Mouse (Mus musculus): Measurements from ENCODE around the gene Epb41l1.

Epb41l1 gene

DNA sequence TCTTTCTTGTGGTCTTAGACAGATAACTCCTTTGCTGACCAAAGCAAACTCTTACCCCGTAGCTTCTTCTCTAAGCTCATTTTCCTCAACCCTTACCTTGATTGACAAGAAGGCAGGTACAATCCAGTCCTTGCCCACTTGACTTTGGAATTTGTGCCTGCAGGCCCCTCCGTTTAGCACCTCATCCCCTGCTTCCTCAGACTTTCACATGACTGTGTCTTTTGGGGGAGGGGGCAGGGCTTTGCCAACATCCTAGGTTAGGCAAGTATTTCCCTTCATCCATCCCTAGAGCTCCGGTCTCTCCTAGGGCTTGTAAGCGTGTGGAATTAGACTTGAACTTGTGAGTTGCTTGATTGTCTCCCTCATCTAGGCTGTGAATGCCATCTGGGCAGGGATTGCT, 3.0 kb downstream of the Epb41l1 start:
- in situ Hi-C loops (cut with MboI, MseI) = no loop called here

DNA sequence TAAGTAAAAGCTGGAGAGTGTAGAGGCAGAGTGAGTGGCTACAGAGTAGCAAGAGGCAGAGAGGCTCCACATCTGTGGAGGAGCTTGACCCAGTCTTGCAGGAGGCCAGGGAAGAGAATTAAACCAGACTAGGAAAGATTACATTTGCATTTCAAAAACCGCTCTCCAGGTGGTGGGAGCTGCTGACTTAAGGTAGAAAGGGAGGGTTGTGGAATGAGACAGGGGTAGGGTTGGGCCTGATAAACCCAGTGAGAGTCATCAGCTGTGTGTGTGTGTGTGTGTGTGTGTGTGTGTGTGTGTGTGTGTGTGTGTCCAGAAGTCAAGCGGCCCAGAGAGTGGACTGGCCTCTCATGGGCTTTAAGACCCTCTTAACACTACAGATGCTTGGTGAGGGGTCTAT, 4.9 kb downstream of the Epb41l1 start:
- in situ Hi-C loops (cut with MboI, MseI) = no loop called here

DNA sequence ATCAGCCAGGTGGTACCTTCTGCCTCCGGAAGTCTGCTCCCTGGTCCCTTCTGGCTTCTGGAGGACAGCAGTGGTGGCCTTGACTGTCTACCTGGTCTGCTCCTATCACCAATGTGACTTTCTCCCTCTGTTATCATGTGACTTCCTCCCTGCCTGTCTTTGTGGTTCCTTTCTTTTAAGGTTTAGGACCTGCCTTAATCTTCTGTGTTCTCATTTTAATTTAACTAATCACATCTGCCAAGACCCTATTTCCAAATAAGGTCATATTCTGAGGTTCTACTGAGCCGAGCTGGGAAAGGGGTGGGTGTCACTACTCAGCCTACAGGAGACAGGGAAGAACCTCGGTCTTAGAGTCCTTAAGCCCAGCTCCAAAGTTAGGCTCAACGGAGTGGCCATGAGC, 5.4 kb downstream of the Epb41l1 start:
- in situ Hi-C loops (cut with MboI, MseI) = no loop called here

DNA sequence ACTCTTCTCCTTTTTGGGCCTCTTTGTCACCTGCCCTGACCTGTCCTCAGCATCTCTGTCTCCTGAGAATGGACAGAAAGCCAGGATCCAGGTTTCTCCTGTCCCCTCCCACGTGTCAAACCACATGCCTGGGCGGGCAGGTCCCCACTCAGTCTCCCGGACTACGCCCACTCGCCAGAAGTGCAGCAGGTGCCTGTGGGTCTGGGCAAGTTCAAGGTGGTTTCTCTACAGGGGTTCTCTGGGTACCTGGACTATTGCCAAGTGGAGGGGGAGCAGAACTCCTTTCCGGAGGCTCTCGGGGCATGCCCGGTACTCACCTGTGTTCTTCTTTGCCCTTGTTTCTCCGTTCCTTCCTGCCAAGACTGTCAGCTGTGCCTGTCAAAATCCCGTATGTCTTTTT, 9.1 kb downstream of the Epb41l1 start:
- in situ Hi-C loops (cut with MboI, MseI) = no loop called here

- in situ Hi-C loops (cut with MboI, MseI) = no loop called here
Observed at GRCm38 (mm10) chr2:156430326-156430725, 9.6 kb downstream of the Epb41l1 start.

GRCm38 (mm10) chr2:156431409-156431808, 10.7 kb downstream of the Epb41l1 start:
- in situ Hi-C loops (cut with MboI, MseI) = no loop called here

GRCm38 (mm10) chr2:156432086-156432485, 11.4 kb downstream of the Epb41l1 start:
- in situ Hi-C loops (cut with MboI, MseI) = no loop called here

- in situ Hi-C loops (cut with MboI, MseI) = no loop called here
Observed at GRCm38 (mm10) chr2:156432874-156433868, 12.5 kb downstream of the Epb41l1 start.

DNA sequence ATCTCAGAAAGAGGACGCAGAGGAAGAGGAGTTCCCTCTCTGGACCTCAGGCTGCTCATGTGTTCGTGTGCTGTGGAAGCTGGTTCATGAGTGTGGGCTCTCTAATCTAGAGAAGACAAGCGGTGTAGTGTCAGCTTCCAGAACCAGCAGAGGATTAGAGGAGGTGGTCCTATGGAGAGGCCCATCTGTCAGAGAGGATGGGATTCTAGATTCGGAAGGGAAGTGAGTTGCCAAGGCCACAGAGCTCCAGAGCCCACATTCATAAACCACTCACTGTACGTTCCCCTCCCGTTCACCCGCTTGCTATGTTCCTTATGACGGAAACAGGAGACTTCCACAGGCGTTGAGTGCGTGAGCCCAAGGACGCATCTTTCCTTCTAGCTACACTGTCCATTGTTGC, 16.9 kb downstream of the Epb41l1 start:
- in situ Hi-C loops (cut with MboI, MseI) = no loop called here

DNA sequence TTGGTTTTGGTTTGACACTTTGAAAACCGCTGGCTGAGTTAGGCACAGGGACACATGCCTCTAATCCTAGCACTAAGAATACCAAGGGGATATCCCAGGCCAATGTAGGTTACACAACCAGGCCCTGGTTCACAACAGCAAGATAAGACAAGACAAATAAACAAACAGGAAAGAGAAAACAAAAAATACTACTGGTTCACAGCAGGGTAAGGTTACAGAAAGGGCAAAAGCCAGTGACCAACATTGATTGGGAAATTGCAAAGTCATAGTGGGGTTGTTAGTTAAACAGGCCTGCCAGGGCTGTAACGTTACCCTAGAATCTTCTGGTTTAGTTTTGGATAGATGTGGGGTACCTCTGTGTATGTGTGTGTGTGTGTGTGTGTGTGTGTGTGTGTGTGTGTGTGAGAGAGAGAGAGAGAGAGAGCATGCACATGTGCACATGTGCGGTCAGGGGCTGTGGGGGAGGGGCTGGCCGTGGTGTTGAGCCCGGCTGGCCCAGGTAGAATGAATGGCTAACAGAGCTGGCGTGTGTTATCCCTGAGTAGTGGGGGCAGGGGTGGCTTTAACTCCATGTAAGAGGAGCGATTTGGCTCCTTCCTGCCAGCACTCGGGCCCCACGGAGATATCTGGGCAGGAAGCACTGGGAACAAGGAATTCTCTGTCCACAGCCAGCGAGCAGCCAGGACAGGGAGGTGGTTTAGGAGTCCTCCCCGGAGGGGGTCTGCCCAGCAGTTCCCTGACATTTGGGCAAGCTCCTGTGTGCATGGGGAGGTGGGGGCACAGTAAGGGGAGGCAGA, 19.2 kb downstream of the Epb41l1 start:
- in situ Hi-C loops (cut with MboI, MseI) = no loop called here

DNA sequence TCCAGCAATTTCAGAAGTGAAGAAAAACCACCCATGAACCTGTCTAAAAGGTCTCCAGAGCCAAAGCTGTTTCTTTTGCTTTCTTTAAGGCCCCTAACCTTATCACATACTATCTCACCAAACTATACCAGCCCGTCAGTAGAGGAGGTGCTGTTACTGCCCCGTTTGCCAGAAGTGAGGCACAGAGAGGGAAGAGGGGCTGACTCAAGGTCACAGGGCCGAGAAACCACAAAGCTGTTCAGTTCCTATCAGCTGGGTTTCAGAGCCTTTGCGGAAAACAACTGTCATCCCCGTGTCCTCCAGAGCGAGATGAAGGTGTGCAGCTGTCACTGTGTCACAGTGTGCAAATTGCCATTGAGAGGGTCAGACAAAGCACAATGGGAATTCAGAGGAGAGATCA, 21.2 kb downstream of the Epb41l1 start:
- in situ Hi-C loops (cut with MboI, MseI) = no loop called here

DNA sequence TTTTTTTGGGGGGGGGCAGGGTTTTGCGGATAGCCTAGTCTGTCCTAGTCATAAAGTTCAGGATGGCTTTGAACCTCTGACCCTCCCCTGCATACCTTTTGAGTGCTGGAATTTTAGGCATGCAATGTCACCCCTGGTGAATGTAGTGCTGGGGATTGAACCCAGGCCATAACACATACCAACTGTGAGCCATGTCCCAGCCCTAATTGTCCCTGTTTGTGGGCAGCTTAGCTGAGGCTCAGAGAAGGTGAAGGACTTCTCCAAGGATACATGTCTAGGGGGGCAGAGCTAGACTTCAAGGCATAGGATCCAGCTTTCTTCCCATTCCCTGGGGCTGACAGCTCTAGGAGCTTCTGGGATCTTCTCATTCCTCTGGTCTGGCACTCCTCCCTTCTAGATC, 22.6 kb downstream of the Epb41l1 start:
- in situ Hi-C loops (cut with MboI, MseI) = no loop called here

DNA sequence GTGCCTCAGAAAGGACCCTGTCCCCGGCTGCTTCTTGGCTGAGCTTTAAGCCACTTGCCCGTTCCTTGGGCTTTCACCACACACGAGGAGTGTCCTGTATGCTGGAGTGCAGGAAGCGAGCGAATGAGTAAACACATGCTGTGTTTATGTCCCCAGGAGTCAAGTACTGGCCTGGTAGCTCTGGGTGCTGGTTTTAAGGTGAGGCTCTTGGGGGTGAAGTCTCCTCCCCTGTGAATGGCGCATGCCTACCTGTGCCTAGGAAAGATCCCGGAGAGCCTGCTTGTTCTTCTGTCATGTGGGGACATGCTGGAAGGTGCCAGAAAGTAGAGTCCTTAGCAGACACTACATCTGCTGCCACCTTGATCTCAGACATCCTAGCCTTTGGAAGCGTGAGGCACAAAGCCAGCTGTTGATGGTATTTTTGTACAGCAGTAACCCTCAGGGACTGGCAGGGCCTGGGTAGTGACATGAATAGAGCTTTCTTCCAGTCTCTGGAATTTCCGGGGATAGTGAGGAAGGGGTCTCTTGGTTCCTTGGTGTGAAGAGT, 25.9 kb downstream of the Epb41l1 start:
- in situ Hi-C loops (cut with MboI, MseI) = no loop called here

DNA sequence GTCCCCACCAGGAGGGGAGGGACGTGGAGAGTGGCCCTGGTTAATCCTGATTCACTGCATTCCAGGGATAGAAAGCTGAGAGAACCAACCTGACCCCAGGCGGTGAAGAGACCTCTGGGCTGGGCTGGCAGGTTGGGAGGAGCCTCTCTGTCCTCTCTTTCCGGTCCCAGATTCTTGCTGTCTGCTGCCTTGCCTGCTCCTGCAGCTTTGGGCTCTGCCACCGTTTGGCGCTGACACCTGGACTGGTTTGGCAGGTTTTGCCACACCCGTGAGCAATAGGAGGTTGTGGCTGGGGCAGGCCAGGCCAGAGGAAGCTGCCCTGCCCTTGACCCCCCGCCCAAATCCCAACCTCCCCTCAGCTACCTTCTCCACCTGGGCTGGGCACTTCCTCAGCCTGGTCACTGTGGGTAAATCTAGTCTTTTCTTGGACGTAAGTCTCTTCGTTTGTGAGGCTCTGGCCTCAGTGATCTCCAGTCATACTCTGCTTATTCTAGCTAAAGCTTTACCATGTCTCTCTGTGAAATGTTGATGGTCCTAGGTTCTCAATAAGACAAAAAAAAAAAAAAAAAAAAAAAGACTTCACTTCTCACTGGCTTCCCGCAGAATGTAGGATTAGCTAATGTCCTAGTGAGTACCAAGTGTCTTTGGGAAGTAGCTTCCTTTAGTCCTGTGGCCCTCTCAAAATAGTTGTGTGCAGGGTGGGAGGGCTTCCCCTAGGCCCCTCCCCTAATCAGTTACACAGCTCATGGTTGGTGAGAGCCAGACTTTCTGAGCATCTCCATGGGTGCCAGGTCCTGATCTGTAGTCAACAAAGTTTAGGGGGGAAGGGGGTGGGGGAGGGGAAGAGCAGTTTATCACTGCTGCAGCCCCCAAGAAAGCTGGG, 26.9 kb downstream of the Epb41l1 start:
- in situ Hi-C loops (cut with MboI, MseI) = no loop called here

DNA sequence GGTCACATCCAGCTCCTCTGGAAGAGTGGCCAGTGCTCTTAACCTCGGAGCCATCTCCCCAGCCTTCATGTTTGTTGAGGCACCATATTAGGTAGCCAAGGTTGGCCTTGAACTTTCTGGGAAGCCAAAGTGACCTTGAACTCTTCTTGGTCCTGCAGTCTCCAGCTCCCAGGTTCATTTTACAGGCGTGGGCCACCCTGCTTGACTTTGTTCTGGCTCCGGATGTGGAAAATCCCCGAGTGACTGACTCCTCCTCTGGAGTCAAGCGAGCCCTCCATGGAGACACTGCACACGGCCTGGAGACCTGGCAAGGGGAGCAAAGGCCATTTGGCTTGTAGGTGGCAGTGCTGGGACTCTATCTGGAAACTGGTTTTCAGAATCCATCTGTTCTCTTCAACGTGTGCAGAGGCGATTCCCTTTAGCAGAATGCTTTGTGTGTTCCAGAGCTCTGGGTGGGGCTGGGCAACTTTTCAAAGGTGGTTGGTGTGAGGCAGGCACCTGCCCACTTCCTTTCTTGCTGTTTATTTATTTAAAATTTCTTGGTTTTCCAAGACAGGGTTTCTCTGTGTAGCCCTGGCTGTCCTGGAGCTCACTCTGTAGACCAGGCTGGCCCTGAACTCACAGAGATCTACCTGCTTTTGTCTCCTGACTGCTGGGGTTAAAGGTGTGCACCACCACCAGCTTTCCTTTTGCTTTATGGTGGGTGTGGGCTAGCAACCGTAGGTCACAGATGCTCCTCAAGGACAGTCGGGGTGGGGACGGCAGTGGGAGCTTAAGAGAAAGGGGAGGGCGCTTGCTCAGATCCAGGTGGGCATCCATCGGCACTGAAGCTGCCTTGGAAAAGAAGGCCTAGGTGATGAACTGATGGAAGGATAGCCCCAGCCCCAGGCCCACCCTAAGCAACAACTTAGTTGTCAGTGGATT, 30.8 kb downstream of the Epb41l1 start:
- in situ Hi-C loops (cut with MboI, MseI) = no loop called here

GRCm38 (mm10) chr2:156452149-156452536, 31.4 kb downstream of the Epb41l1 start:
- in situ Hi-C loops (cut with MboI, MseI) = no loop called here

GRCm38 (mm10) chr2:156453822-156454221, 33.1 kb downstream of the Epb41l1 start:
- in situ Hi-C loops (cut with MboI, MseI) = no loop called here

DNA sequence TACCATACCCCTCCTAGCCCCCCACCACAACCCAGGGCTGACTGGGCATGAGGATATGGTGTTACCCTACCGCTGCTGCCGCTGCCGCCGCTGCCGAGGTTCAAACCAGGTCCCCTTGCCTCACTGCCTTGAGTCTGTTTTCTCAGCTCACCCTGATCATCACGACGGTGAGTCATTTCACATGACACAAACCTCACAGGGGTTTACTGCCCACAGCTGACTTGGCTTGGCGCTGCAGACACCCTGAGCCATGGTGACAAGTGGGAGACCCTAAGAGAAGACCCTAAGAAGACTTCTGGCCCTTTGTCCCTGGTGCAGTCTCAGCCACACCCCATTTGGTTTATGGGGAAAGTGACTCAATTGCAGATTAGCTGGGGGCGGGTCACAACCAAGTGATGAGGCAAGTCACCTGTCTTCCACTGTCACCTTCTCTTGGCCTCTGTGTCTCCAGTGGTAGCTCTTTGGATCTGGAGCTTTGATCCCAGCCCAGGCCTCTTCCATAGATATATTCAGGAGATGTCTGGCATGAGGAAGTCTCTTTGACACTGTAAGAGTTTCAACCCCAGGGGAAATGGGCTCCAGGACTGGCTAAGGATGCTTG, 34.9 kb downstream of the Epb41l1 start:
- in situ Hi-C loops (cut with MboI, MseI) = no loop called here

DNA sequence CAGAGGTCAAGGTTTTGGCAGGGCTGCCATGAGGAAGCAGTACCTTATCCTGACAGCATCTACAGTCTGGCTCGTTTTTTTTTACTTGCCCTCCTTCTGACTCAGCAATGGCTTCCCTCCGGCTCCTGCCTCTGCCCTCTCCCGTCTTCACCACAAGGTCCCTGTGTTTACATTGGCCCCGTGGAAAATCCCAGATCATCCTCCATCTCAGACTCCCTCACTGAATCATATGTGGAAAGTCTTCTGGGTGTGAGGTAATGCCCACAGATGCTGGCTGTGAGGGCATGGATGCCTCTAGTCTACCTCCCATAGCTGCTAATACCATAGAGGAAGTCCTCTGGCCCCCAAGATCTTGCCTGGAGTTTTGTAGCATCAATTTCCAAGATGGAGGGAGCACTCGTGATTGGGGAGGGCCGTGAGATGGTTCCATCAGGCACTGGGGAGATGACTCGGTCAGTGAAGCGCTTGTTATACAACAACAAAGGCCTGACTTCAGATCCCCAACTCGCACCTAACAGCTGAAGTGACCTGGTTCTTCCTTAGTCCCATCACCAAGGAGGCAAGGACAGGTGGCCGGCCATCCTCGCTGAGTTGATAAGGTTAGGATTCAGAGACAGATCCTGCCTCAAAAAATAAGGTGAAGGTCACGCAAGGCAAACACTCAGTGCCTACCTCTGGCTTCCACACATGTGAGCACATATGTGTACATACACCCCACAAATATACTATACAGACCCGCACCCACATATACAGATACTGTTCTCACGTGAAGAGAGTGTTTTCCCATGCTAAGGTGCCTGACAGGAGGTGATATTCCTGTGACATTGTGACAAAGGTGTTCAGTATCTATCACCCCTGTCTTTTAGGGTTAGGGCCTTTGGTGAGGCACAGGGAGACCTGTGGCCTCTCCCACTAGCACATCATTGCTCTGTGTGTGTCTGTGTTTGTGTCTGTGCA, 36.0 kb downstream of the Epb41l1 start:
- in situ Hi-C loops (cut with MboI, MseI) = no loop called here

Measured in regulatory T cell (primary cell).